Mouse (Mus musculus): ENCODE data around the gene B4galt2. TPM values are rescaled to one million over a fixed set of nuclear protein-coding genes. Genes with fewer than 3 reads are reported as not detected.

B4galt2 gene
- polyA plus RNA-seq, 1 experiment = 18.4 TPM

DNA sequence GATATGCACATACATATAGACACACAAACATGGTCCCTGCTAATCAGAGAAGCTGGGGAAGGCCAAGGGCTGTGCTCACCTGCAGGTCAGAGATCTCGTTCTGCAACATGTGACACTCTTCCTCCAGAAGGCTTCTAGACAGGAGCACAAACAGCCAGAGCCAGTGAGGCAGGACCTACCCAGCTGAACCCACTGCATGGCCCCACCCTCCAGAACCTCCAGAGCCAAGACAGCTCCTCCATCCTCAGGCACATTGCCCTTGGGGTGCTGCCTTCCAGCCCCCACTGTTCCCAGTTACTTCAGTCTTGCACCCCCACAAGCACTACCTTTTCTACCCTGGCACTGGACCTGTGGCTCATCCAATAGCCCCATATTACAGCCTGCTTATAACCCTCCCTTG lies 12.8 kb downstream of the B4galt2 start:
- no peak for DNase-seq (ENCODE audit: low spot score)

- no peak for DNase-seq (ENCODE audit: low spot score)
Observed at GRCm38 (mm10) chr4:117869317-117869716, 14.0 kb downstream of the B4galt2 start.

DNA sequence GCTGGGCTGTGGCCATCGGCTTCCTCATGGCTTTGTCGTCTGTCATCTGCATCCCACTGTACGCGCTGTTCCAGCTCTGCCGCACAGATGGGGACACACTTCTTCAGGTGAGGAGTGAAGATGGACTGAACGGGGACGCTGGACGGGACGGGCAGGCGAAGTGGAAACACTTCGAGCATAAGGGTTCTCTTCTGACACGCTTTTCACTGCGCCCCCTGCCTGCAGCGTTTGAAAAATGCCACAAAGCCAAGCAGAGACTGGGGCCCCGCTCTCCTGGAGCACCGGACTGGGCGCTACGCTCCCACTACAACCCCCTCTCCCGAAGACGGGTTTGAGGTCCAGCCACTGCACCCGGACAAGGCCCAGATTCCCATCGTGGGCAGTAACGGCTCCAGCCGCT lies 15.5 kb downstream of the B4galt2 start:
- no peak for DNase-seq (ENCODE audit: low spot score)

GRCm38 (mm10) chr4:117867000-117867399 lies 16.3 kb downstream of the B4galt2 start:
- DNase-seq (ENCODE audit: low spot score) = no peak

DNA sequence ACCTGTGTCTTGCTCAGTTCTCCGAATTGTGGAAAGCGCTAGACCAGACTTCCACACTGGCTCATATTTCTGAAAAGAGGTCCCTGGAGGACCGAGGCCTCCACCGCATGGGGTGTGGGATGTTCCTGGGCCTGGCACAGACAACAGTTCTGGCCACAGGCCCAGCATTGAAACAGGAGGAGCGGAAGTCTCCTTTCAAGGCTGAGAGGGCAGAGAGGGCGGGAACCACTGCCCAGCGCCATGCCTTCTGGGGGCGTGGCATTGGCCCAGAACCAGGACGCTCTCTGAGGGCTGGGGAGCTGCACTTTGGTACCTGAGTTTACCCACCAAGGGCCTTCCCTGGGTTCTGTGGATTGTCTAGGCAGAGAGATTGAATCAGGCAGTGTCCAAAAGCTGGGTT lies 17.2 kb downstream of the B4galt2 start:
- peak; percentile 47 for DNase-seq (ENCODE audit: low spot score)

- DNase-seq (ENCODE audit: low spot score) = no peak
Observed at GRCm38 (mm10) chr4:117862823-117863222, 20.5 kb downstream of the B4galt2 start.

DNA sequence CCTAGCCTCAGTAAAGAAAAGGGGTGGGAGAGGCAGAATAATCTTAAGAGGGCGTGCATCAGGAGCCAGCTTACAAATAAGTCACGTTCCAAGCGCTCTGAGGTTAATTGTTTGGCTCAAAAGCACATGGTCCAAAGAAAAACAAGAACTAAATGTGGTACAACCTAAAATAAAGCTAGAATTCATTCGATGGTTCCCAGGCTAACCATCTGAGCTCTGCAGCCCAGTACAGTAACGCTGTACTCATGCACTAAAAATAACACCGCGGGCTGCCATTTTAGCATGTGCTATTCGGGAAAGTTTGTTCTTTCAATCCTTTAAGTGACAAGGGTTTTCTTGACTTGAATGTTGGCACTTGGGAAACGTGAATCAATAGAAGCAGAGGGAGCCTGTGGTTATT lies 22.7 kb downstream of the B4galt2 start:
- DNase-seq (ENCODE audit: low spot score) = no peak

DNA sequence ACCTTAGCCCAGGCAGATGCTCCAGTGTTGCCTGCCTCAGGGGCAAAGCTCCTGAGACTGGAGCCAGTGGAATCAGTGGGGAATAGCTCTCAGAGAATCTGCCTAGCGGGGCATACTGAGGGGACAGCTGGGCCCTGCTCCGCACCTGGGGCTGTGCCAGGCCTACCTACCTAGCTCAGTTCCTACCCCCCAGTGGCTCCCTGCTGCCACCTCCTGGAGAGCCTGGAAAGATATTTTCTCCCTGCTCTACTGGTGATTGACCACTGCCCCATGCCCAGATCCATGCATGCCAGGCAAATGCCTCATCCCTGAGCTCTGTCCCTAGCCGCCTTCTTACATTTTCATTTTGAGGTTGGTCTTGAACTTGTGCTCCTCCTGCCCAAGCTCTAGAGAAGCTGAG lies 24.5 kb downstream of the B4galt2 start:
- peak; percentile 60 for DNase-seq (ENCODE audit: low spot score)

- DNase-seq (ENCODE audit: low spot score) = no peak
Observed at GRCm38 (mm10) chr4:117855146-117855545, 28.1 kb downstream of the B4galt2 start.

GRCm38 (mm10) chr4:117852152-117852868 lies 31.0 kb downstream of the B4galt2 start:
- no peak for DNase-seq (ENCODE audit: low spot score)

GRCm38 (mm10) chr4:117850871-117851270 lies 32.4 kb downstream of the B4galt2 start:
- DNase-seq (ENCODE audit: low spot score) = no peak

- no peak for DNase-seq (ENCODE audit: low spot score)
Observed at GRCm38 (mm10) chr4:117850176-117850575, 33.1 kb downstream of the B4galt2 start.

- no peak for DNase-seq (ENCODE audit: low spot score)
Observed at GRCm38 (mm10) chr4:117849506-117849905, 33.8 kb downstream of the B4galt2 start.

GRCm38 (mm10) chr4:117849063-117849462 lies 34.2 kb downstream of the B4galt2 start:
- DNase-seq (ENCODE audit: low spot score) = no peak

DNA sequence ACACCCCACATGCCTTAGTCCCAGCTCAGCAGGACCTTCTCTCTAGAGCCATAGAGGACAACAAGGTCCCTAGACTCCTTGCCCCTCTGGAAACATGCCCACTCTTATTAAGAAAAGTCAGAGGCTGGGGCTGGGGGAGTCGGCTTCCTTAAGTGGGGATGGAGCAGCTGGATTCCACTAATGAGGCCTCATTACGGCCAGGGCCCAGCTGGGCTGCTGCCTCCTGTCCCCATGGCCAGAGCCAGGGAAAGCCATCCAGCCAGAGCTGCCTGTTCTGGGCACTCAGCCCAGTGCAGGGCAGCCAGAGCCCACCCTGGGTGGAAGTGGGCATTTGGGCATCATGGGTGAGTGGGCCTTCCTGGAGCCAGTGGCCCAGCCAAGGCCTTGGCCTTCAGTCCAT lies 36.3 kb downstream of the B4galt2 start:
- DNase-seq (ENCODE audit: low spot score) = no peak

DNA sequence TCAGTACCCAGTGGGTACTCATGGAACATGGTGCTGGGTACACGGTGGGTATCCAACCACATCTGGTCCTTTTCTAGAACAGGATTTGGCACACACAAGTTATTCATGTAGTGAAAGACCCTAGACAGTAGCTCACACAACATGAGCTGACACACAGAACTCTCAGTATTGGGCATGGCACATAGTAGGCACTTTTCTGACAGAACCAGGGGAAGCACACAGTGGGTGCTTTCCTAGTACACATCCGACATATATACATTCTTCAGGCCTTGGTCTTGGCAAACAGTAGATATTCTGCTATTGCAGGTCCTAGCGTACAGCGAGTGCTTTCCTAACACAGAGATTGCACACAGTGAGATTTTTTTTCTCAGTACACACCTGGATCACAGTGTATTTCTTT lies 37.0 kb downstream of the B4galt2 start:
- no peak for DNase-seq (ENCODE audit: low spot score)

- DNase-seq (ENCODE audit: low spot score) = no peak
Observed at GRCm38 (mm10) chr4:117845316-117845715, 38.0 kb downstream of the B4galt2 start.

- no peak for DNase-seq (ENCODE audit: low spot score)
Observed at GRCm38 (mm10) chr4:117844467-117844866, 38.8 kb downstream of the B4galt2 start.

DNA sequence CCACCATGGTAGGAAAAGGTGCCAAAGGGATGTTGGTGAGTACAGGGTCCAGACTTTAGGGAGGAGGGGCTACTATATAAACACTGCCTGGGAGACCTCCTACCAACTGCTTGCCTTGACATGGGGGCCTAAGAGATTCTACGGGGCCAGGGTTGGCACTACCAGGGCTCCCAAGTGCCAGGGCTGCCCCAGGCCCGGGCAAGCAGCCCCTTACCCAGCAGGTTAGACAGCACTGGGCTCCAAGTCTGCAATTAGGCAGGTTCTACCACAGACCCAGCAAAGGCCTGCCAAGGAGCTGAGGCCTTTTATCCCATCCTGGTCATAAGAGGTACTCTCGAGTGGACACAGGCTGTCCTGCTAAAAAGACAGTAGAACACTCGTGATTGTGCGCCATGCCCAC lies 40.2 kb downstream of the B4galt2 start:
- DNase-seq (ENCODE audit: low spot score) = no peak

DNA sequence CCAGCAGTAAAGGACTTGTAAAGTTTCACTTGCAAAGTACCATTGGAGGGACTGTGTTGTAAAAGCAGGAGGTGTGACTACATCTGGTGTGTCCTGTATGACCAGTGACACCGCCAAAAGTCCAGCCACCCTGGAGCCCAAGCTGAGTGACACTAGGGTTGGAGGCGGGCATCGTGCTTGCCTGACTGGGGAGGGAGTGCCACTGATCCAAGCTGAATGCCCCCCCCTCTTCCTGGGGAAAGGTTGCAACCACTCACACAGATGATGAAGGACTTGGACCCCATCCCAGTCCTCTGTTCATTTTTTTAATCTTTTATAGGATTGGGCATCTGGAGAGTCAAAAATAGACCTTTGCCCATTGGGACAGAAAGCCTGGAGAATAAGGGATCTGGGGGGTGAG lies 41.7 kb downstream of the B4galt2 start:
- no peak for DNase-seq (ENCODE audit: low spot score)

DNA sequence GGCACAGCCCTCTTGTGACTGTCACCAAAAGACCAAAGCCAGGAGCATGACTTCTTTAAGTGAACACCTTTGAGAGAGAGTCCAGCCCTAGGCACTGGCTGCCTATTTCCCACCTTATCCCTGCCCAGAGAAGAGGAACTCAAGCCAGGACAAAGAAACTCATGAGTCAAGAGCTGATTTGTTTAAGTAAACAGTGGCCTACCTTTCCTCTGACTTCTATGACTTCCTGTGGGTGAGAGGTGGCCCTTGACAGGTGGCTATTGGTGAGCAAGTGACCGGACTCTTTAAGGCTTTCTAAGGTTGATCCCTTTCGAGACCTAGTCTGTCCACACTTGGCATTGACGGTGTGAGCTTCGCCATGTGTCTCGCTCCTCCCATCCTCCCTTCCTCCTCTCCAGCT lies 42.5 kb downstream of the B4galt2 start:
- no peak for DNase-seq (ENCODE audit: low spot score)

- no peak for DNase-seq (ENCODE audit: low spot score)
Observed at GRCm38 (mm10) chr4:117839366-117839765, 43.9 kb downstream of the B4galt2 start.

GRCm38 (mm10) chr4:117837271-117837670 lies 46.0 kb downstream of the B4galt2 start:
- DNase-seq (ENCODE audit: low spot score) = no peak

- DNase-seq (ENCODE audit: low spot score) = peak; percentile 94
Observed at GRCm38 (mm10) chr4:117836204-117836767, 47.0 kb downstream of the B4galt2 start.

Measured in urinary bladder, adult 2 months (tissue).